Mouse (Mus musculus): ENCODE measurements around the gene G6pc3.

GRCm38 (mm10) chr11:102214430-102215156 is 25.2 kb downstream of the G6pc3 start:
- TF ChIP-seq POLR2A (IDR thresholded peaks at IDR 0.05; ENCODE audit: extremely low read depth, insufficient read depth, low read length) (no peak), CTCF (IDR thresholded peaks at IDR 0.05; ENCODE audit: extremely low read depth, insufficient read depth, low read length) (no peak)
